Mouse (Mus musculus) forebrain, embryonic 16.5 days (tissue): ENCODE data around the gene Adgrg5. TPM values are rescaled to one million over a fixed set of nuclear protein-coding genes. Genes with fewer than 3 reads are reported as not detected.

Experiments
- ATAC-seq: fragments of 200-750 bp; cut with Nextera tagmentation; 2 replicates; pipeline ENCODE4 v1.8.0; 2017; ENCODE audit warnings: mild to moderate bottlenecking, moderate library complexity
- H3K27ac ChIP-seq: fragments of 300-500 bp; sonication (generic); 2 replicates; pipeline ENCODE4 v1.5.1; 2014; ENCODE audit warnings: low read length, control low read depth
- H3K27me3 ChIP-seq: fragments of 300-500 bp; sonication (generic); replicated peaks from 2 replicates; pipeline ENCODE4 v1.6.1; 2014; ENCODE audit warnings: low read length; ENCODE audit not compliant: control insufficient read depth, insufficient read depth
- H3K36me3 ChIP-seq: fragments of 300-500 bp; sonication (generic); 2 replicates; pipeline ENCODE4 v1.6.1; 2014; ENCODE audit not compliant: control insufficient read depth, insufficient read depth
- H3K4me1 ChIP-seq: fragments of 300-500 bp; sonication (generic); replicated peaks from 2 replicates; pipeline ENCODE4 v1.6.1; 2014; ENCODE audit warnings: low read length; ENCODE audit not compliant: control insufficient read depth, insufficient read depth
- H3K4me2 ChIP-seq: fragments of 300-500 bp; sonication (generic); 2 replicates; pipeline ENCODE4 v1.6.1; 2014; ENCODE audit warnings: mild to moderate bottlenecking, low read length, control low read depth
- H3K4me3 ChIP-seq: fragments of 300-500 bp; sonication (generic); replicated peaks from 2 replicates; pipeline ENCODE4 v1.5.1; 2014; ENCODE audit warnings: mild to moderate bottlenecking, low read length, control low read depth
- H3K9ac ChIP-seq: fragments of 300-500 bp; sonication (generic); replicated peaks from 2 replicates; pipeline ENCODE4 v1.6.1; 2014; ENCODE audit warnings: low read depth, low read length, control low read depth
- H3K9me3 ChIP-seq: fragments of 300-500 bp; sonication (generic); 2 replicates; pipeline ENCODE4 v1.6.1; 2016; ENCODE audit warnings: low read length; ENCODE audit not compliant: control insufficient read depth
- WGBS: fragments of 180-500 bp; shearing (Covaris S2); extraction: QIAGEN DNeasy Blood & Tissue Kit; methylation state at CpG from one replicate; pipeline ENCODE4 v1.1.7; 2014; 5-methylcytosine and 5-hydroxymethylcytosine counted together
- polyA plus RNA-seq: library from polyadenylated mRNA; unstranded; fragments of >200 nt; fragmentation: Nextera tagmentation; extraction: Ambion mirVana; gene quantifications from 2 replicates; pipeline ENCODE4 v1.2.1, GENCODE M21; 2015

Adgrg5 gene
- polyA plus RNA-seq, 1 experiment from 2014 or later: not detected

DNA sequence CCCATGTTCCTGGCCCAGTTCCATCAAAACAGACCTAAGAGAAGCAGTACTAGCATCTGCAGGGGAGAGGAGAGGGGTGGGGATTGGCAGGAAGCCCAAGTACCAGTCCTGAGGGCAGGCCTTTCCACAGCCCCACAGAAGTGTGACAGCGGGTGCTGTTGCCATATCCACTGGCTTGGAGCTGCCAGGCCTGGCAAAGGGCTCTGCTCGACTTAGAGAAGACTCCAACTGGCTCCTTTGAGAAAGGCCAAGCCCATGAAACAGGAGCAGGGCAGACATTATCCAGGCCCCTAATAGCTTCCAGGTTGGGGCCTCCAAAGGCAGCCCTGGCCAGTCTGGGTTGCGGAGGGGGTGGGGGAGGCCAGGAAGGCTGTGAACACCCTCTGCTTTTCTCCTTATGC, 8.8 kb upstream of the Adgrg5 start:
- Histone ChIP-seq H3K4me1 (peaks cover 39% of the 10 kb centered on the region), H3K9me3 (no peaks in the 10 kb centered on the region), H3K4me3 (no peak overlapping the region), H3K9ac (no peak overlapping the region), H3K27ac (no peak overlapping the region), H3K27me3 (0 out of 2 replicates have a peak, but pooled peaks cover 4% of the 10 kb centered on the region), H3K4me2 (no peak overlapping the region), H3K36me3 (no peaks in the 10 kb centered on the region)
- WGBS: 29% methylated on average over 3 of the region's 3 CpGs
- ATAC-seq: peak; percentile 34

DNA sequence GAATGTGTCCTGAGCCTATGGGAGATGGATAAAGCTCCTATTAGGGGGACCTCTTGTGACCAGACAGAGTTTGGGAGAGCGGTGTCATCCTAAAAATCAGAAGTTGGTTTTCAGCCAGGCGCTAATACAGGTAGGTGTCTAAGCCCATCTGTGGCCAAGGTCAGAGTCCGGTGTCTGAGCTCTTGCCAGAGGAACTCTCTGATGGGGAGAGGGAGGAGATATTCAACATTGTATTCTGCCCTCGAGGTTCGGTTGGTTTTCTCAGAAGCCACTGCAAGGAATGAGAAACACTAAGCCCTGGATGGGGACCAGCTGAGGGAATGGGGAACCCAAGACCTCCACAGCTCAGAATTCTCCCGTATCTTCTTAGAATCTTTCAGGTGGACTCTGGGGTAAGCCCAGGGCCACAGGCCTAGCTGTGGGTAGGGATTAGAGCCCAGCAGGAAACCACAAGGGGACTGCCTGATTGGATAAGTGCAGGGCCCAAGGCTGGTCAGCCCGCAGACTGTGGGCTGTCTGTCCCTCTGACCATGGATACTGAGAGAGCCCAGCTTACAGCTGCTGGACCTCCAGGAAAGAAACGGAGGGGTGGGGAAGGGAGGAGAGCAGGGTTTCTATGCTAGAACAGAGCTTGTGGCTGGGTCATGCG, 7.1 kb upstream of the Adgrg5 start:
- no peak for ATAC-seq
- no peaks in the 10 kb centered on the region for H3K36me3 ChIP-seq
- no peaks in the 10 kb centered on the region for H3K9me3 ChIP-seq
- peak overlapping the region; percentile 85 for H3K4me2 ChIP-seq
- peak overlapping the region; percentile 57 for H3K4me3 ChIP-seq
- H3K27me3 ChIP-seq: 0 out of 2 replicates have a peak, but pooled peaks cover 4% of the 10 kb centered on the region
- H3K9ac ChIP-seq: no peak overlapping the region
- 45% methylated on average over 9 of the region's 9 CpGs for WGBS
- H3K4me1 ChIP-seq: peaks cover 39% of the 10 kb centered on the region
- no peak overlapping the region for H3K27ac ChIP-seq

DNA sequence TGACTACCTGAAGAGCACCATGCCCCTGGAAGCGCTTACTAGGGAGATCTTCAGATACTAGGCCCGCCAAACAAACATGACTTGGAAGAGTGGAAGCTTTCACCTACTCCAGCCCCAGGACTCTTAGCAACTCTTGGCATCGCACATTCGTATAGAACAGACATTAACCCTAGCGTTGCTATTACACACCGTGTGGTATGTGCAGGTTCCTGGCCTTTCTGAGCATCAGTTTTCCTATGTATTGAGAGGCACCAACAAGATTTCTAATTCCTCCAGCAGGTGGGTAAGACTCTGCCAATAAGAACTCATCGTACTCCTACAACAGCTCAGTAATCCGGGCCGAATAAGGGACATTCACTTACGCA, 6.6 kb upstream of the Adgrg5 start:
- Histone ChIP-seq H3K9ac (peak overlapping the region; percentile 49), H3K27ac (no peak overlapping the region; the same call in 1 of the 2 replicates), H3K27me3 (0 out of 2 replicates have a peak, but pooled peaks cover 4% of the 10 kb centered on the region), H3K4me2 (peak overlapping the region; percentile 85), H3K36me3 (no peaks in the 10 kb centered on the region), H3K4me1 (peaks cover 39% of the 10 kb centered on the region), H3K4me3 (peak overlapping the region; percentile 57), H3K9me3 (no peaks in the 10 kb centered on the region)
- WGBS: 7% methylated on average over 10 of the region's 10 CpGs
- ATAC-seq: 0 out of 2 replicates have a peak, but pooled peaks have one; percentile 6

DNA sequence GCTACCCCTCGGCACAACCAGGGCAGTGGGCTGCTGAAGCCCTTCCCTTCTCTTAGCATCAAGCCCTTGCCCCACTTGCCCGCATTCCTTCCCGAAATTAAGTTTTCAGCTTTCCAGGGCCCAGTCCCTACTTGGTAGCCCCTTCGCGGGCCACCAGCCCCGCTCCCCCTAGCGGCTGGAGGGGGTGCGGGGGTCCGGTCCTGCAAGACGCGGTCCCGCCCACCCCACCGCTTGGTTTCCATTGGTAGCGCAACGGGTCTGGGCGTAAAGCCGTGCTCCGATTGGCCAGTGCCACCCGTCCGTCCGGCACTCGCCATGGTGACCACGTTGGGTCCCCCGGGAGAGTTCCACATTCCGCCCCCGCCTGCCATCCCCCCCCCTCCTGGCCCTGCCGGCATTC, 6.1 kb upstream of the Adgrg5 start:
- 1% methylated on average over 27 of the region's 27 CpGs for WGBS
- Histone ChIP-seq H3K9ac (peak overlapping the region; percentile 55), H3K4me2 (peak overlapping the region; percentile 85), H3K4me1 (peaks cover 39% of the 10 kb centered on the region), H3K27me3 (0 out of 2 replicates have a peak, but pooled peaks cover 4% of the 10 kb centered on the region), H3K36me3 (no peaks in the 10 kb centered on the region), H3K9me3 (no peaks in the 10 kb centered on the region), H3K27ac (no peak overlapping the region; the same call in 1 of the 2 replicates), H3K4me3 (peak overlapping the region; percentile 57)
- ATAC-seq: peak; percentile 93

DNA sequence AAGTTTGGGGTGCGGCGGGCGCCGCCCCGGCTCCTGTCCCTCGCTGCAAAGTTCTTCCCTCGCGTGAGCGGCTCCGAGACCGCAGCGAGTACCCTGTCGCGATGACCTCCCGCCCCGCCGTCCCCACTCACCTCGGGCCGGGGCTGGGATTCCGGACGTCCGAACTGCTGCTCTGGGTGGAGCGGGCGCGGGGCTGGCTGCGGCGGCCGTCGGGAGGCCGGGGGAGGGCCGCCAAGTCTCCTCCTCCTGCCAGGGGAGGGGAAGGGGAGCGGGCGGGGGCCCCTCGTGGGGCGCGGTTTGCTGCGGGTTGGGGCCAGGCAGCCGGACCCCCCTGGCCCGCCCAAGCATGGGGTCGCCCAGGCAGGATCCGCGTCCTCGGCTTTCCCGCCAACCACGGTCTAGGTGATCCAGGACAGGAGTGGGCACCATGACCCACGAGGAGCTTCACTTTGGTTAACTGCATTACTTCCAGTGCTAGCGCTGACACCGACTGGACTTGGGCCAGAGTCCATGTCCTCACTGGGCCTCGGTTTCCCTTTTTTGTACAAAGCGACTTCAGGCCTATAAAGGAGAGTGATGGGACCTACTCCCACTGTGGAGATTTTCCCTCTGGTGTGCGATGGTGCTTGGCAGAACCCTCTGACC, 5.5 kb upstream of the Adgrg5 start, which contains the start of gene Ccdc102a:
TSS of gene Ccdc102a (minus strand) at position 248 of the 645 bp plus-strand sequence.
- peak; percentile 24 for ATAC-seq
- Histone ChIP-seq H3K36me3 (no peaks in the 10 kb centered on the region), H3K27me3 (0 out of 2 replicates have a peak, but pooled peaks cover 4% of the 10 kb centered on the region), H3K9ac (peak within 1 kb of the TSS; percentile 55), H3K4me1 (peaks cover 36% of the 10 kb centered on the region), H3K9me3 (no peaks in the 10 kb centered on the region), H3K27ac (no peak within 1 kb of the TSS; the same call in 1 of the 2 replicates), H3K4me3 (peak within 1 kb of the TSS; percentile 57), H3K4me2 (peak within 1 kb of the TSS; percentile 85)
- 2% methylated on average over 42 of the region's 51 CpGs for WGBS

DNA sequence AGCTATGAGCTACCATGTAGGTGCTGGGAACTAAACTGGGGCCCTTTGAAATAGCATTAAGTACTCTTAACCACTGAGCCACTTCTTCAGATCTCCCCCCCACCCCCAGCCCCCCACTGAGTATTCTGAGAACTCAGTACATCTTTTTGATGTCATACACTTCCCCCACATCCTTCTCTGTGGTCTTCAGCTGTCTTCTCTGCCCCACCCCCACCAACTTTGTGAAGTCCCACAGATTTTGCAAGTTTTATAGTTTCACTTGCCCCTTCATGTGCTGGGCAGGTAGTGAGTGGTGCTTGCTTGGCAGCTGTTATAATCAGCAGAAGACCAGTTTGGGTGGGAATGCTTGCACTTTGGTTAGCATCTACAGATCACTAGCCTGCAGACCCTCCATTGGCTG, 4.2 kb upstream of the Adgrg5 start:
- no peak overlapping the region for H3K27ac ChIP-seq
- ATAC-seq: no peak
- no peak overlapping the region for H3K4me3 ChIP-seq
- H3K27me3 ChIP-seq: 0 out of 2 replicates have a peak, but pooled peaks cover 2% of the 10 kb centered on the region
- no peak overlapping the region for H3K4me2 ChIP-seq
- H3K9me3 ChIP-seq: no peaks in the 10 kb centered on the region
- H3K36me3 ChIP-seq: no peaks in the 10 kb centered on the region
- H3K9ac ChIP-seq: no peak overlapping the region
- peaks cover 29% of the 10 kb centered on the region for H3K4me1 ChIP-seq

DNA sequence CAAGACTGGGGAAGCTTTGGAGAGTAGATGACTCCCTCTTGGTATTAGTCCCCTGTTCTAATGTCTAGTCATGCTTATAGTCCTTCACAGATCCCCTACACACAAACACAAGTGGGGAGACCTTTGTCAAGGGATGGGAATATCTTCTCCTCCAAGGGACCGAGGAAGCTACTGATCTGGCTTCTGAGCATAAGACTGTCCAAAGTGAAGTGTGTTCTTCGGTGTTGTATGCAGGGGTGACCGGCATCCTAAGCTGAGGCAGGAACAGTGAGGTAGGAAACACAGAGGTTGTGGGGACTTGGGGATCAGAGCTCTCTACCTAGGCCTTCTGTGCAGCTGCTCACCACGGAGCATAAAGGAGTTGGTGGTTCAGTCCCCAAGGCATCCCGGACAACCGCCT, 1.3 kb upstream of the Adgrg5 start:
- Histone ChIP-seq H3K4me2 (no peak overlapping the region), H3K9me3 (no peaks in the 10 kb centered on the region), H3K4me3 (no peak overlapping the region), H3K4me1 (peaks cover 11% of the 10 kb centered on the region), H3K36me3 (no peaks in the 10 kb centered on the region), H3K27me3 (0 out of 2 replicates have a peak, but pooled peaks cover 2% of the 10 kb centered on the region), H3K27ac (no peak overlapping the region), H3K9ac (no peak overlapping the region)
- no peak for ATAC-seq
- 72% methylated on average over 6 of the region's 6 CpGs for WGBS

DNA sequence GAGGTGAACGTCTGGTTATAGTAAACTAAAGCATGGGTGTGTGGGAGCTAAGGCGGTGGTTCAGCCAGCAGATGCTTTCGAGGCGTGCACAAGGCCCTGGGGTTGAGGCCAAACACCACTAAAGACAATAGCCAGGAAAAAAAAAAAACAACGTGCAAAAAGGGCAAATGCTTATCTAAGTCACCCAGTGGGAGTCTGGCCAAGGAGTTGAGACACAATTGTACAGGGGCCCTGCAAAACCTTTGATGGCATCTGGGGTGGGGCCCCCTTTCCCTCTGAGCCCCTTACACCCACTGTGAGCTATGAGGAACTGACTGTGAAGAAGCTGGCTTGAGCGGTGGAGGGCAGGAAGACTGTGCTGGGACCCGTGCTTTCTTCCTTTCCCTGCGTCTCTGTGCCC, 892 bp upstream of the Adgrg5 start:
- Histone ChIP-seq H3K27me3 (0 out of 2 replicates have a peak, but pooled peaks cover 2% of the 10 kb centered on the region), H3K4me3 (no peak overlapping the region), H3K9ac (no peak overlapping the region), H3K4me2 (no peak overlapping the region), H3K36me3 (no peaks in the 10 kb centered on the region), H3K27ac (no peak overlapping the region), H3K4me1 (peaks cover 6% of the 10 kb centered on the region), H3K9me3 (no peaks in the 10 kb centered on the region)
- ATAC-seq: no peak
- WGBS: 24% methylated on average over 8 of the region's 8 CpGs

DNA sequence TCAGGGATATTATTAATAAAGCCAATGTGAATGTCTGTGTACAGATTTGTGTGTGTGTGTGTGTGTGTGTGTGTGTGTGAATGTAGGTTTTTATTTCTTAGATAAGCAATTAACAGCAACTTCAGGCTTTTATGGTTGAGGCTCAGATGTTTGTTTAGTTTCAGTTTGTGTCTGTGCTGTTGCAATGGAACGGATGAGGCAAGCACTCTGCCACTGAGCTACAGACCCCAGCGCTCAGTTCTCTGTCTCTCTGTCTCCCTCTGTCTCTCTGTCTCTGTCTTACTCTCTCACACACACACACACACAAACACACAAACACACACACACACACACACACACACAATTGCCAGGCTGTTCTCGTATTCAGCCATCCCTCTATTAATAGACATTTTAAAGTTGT, 4.7 kb downstream of the Adgrg5 start:
- 87% methylated on average over 3 of the region's 3 CpGs for WGBS
- Histone ChIP-seq H3K36me3 (no peaks in the 10 kb centered on the region), H3K27ac (no peak overlapping the region), H3K27me3 (no peaks in the 10 kb centered on the region), H3K4me3 (no peak overlapping the region), H3K4me2 (no peak overlapping the region), H3K9me3 (no peaks in the 10 kb centered on the region), H3K4me1 (no peaks in the 10 kb centered on the region), H3K9ac (no peak overlapping the region)
- ATAC-seq: no peak
